Mouse (Mus musculus): ENCODE measurements around the gene Drd4.

The Drd4 gene

GRCm38 (mm10) chr7:141335044-141335579 is 43.3 kb downstream of the Drd4 start:
- DNase-seq (ENCODE audit: low read depth, low spot score): no peak

GRCm38 (mm10) chr7:141335682-141336081 is 43.9 kb downstream of the Drd4 start:
- no peak for DNase-seq (ENCODE audit: low read depth, low spot score)

GRCm38 (mm10) chr7:141336296-141336695 is 44.5 kb downstream of the Drd4 start:
- DNase-seq (ENCODE audit: low read depth, low spot score): no peak

GRCm38 (mm10) chr7:141337716-141338416 is 46.1 kb downstream of the Drd4 start:
- DNase-seq (ENCODE audit: low read depth, low spot score): no peak

- DNase-seq (ENCODE audit: low read depth, low spot score): peak; percentile 44
Measured at GRCm38 (mm10) chr7:141338576-141339131, 46.8 kb downstream of the Drd4 start, which contains the start of gene Eps8l2. Gene Eps8l2, plus strand, starts transcription at chr7:141338880.

- peak; percentile 49 for DNase-seq (ENCODE audit: low read depth, low spot score)
Measured at GRCm38 (mm10) chr7:141339215-141339920, 47.6 kb downstream of the Drd4 start.

- DNase-seq (ENCODE audit: low read depth, low spot score): peak; percentile 67
Measured at GRCm38 (mm10) chr7:141340023-141340422, 48.2 kb downstream of the Drd4 start.

GRCm38 (mm10) chr7:141340476-141340875 is 48.7 kb downstream of the Drd4 start:
- DNase-seq (ENCODE audit: low read depth, low spot score): peak; percentile 79

GRCm38 (mm10) chr7:141341689-141342226 is 50.0 kb downstream of the Drd4 start:
- DNase-seq (ENCODE audit: low read depth, low spot score): no peak

- DNase-seq (ENCODE audit: low read depth, low spot score): no peak
Measured at GRCm38 (mm10) chr7:141343230-141343629, 51.4 kb downstream of the Drd4 start.

GRCm38 (mm10) chr7:141343696-141344095 is 51.9 kb downstream of the Drd4 start:
- no peak for DNase-seq (ENCODE audit: low read depth, low spot score)

- no peak for DNase-seq (ENCODE audit: low read depth, low spot score)
Measured at GRCm38 (mm10) chr7:141344787-141345186, 53.0 kb downstream of the Drd4 start.
